Mouse (Mus musculus): Measurements from ENCODE around the gene Cdca7l.

DNA sequence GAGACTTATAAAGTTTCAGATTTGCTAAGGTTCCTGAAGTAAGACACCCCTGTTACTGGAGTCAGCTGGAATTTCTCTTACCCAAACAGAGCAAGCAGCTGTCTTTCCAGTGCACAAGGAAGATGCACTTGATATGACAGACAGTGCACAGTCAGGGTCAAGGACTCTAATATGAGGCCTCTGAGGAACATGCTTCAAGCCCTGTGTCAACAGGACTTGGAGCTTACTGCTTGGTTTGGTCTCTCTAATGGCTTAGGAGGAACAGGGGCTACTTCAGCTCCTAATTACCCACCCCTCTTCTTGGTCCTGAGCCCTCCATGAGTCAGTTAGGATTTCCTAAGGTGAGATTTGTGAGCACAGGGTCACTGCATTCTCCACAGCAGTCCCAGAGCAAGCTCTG lies 43.2 kb upstream of the Cdca7l start:
- TF ChIP-seq CTCF (IDR thresholded peaks at IDR 0.05; ENCODE audit: low read depth, low read length) (no peak), POLR2A (IDR thresholded peaks at IDR 0.05; ENCODE audit: insufficient read depth, low read length) (no peak), EP300 (IDR thresholded peaks at IDR 0.05; ENCODE audit: insufficient read depth, low read depth, low read length) (no peak)

All from ES-Bruce4 (cell line).